Mouse (Mus musculus): ENCODE measurements around the gene Ubox5.
"Not testable (repeated sequence)": the region's sequence is repeated elsewhere in the genome, so short reads cannot be mapped to it uniquely, and the experiment has no call there.

Gene Ubox5

DNA sequence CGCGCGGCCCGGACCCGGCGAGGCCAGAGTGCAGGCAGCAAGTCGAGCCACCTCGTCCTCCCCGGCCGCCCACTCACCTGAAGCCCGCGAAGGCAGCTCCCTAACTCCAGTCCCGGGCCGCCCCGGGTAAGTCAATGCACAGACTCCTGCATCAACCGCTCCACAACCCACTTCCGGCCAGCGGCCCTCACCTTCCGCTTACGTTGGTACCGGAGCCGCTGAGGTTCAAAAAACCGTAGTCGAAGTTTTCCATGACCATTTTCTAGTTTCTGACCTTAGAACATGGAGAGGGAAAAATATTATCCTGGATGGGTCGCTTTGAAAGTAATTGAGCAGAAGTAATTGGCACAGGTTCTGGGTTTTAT lies at the start of gene Ubox5, which contains the start of gene Fastkd5:
TSS of gene Ubox5 (minus strand) at position 200 of the 365 bp plus-strand sequence.
TSS of gene Fastkd5 (minus strand) at position 189 of the 365 bp plus-strand sequence.
- peak; percentile 88 for DNase-seq (ENCODE audit: extremely low spot score, low spot score)

DNA sequence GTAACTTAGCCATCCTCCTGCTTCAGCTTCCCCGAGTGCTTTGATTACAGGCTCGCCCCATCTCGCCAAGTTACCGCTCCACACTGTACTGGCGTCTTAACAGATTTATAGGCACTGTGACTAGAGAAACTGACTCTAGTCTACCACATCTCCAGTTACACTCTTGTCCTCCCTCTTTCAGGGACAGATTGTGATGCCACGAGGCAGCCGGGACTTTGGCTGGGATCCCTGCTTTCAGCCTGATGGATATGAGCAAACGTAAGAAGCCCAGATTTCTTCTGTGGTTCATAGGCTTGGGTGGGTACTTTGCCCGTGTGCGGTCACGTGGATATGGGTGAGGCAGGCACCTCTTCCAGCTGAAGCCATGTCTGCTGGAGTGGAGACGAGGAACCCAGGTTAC lies 49.3 kb upstream of the Ubox5 start:
- DNase-seq (ENCODE audit: extremely low spot score, low spot score): no peak

- no peak for DNase-seq (ENCODE audit: extremely low spot score, low spot score)
Observed at GRCm38 (mm10) chr2:130677211-130677610, 47.4 kb upstream of the Ubox5 start.

GRCm38 (mm10) chr2:130667559-130667958 lies 37.7 kb upstream of the Ubox5 start, which contains the start of gene Itpa:
Gene Itpa (plus strand): TSS chr2:130667610.
- peak; percentile 87 for DNase-seq (ENCODE audit: extremely low spot score, low spot score)

- DNase-seq (ENCODE audit: extremely low spot score, low spot score): peak; percentile 92
Observed at GRCm38 (mm10) chr2:130664102-130664701, 34.4 kb upstream of the Ubox5 start, which contains the start of gene Ddrgk1. Gene Ddrgk1 (minus strand): TSS chr2:130664659.

DNA sequence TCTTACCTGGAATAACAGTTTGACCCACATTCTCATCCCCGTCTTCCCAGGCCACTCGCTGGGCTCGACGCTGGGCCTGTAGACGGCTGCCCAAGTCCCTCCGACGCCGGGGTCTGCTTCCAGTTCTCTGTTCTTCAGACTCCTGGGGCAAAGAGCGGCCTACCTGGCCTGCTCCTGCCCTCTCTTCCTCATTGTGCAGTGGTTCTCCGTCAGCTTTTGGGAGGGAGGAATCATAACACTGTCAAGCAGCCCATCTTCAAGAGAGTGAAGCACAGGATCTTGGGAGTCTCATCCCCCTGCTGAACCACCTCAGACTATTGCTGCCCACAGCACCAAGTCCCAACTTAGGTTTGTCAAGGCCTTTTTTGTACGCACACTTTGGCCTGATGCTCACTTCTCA lies 33.5 kb upstream of the Ubox5 start:
- DNase-seq (ENCODE audit: extremely low spot score, low spot score): no peak

DNA sequence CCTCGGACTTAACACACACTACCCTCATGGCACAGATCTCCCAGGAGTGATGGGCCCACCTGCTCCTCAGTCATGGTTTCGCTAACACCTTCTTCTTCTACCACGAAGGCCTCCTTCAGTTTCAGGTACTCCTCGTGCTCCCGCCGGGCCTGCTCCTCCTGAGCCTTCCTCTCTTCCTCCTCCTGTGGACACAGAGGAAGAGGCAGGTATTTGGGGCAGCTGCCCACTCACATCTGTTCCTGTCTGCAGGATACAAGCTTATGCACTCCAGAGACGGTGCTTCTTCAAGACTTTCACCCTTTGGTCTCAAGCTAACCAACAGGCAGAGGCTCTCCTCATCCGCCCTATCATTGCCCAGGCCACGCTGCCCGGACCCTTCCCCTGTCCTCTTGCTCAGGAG lies 28.7 kb upstream of the Ubox5 start:
- DNase-seq (ENCODE audit: extremely low spot score, low spot score): no peak

DNA sequence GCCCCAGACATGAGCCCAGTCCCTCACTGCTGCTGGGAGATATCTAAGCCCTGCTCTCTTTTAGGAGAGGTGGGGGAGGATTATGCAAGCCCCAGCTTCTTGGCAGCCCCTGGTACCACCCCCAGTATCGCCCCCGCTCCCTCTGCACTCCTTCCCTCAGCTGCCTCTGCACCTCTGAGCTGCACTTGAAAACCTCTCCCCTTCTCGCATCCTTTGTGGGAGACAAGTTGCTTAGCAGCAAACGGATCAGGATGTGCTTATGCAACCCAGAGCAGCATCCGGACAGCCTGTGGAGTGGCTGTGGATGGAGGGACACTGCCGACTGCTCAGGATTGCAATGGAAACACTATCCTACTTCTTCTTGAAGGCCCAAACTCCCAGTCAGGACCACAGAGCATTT lies 27.7 kb upstream of the Ubox5 start:
- DNase-seq (ENCODE audit: extremely low spot score, low spot score): no peak

- no peak for DNase-seq (ENCODE audit: extremely low spot score, low spot score)
Observed at GRCm38 (mm10) chr2:130656536-130656935, 26.7 kb upstream of the Ubox5 start.

DNA sequence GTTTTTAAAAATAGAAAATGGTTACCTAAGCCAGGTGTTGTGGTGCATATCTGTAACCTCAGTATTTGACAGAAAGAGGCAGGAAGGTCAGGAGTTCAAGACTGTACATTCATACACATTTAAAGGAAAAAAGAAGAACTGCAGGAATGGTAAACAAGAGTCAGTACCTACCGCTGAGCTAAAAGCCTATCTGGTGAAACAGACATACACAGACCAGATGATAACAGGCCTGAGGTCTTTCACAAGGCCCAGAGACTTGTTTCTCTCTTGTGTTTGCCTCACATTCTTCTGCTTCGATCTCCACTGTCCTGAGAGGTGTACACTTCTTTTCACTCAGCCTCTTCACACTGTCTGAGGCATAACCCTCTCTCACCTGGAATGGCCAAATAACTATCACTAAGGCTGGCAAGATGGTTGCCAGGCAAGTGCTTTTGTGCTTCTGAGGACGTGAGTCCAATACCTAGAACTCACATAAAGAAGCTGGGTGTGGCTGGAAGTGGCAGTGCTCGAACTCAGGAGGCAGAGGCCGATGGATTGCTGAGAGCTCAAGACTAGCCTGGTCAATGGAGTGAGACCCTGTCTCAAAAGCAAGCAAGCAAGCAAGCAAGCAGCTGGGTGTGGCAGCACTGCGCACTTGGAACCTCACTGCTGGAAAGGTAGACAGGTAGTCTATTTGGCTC lies 26.0 kb upstream of the Ubox5 start:
- no peak for DNase-seq (ENCODE audit: extremely low spot score, low spot score)

GRCm38 (mm10) chr2:130653760-130654159 lies 23.9 kb upstream of the Ubox5 start:
- no peak for DNase-seq (ENCODE audit: extremely low spot score, low spot score)

DNA sequence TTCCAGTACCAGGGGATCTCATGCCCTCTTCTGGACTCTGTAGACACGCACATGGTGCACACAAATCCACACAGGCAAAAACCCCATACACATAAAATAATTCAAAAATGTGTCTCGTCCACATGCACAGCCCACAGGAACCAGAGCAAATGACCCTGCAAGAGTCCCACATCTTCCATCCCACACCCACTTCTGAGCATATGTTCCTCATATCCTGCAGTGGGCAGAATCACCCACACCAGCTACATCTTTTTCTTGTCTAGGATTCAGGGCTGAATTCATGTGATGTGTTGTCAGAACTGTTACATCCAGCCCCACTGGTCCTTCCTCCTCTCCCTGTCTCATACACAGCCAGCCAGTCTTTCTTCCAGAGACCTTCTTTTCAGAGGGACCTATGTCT lies 23.5 kb upstream of the Ubox5 start:
- no peak for DNase-seq (ENCODE audit: extremely low spot score, low spot score)

DNA sequence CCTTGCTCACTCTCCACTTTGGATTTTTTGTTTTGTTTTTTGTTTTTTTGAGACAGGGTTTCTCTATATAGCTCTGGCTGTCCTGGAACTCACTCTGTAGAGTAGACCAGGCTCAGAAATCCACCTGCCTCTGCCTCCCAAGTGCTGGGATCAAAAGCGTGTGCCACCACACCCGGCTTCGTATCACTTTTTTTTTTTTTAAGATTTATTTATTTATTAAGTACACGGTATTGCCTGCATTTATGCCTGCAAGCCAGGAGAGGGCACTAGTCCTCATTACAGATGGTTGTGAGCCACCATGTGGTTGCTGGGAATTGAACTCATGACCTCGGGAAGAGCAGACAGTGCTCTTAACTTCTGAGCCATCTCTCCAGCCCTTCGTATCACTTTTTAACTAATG lies 19.2 kb upstream of the Ubox5 start:
- not testable (repeated sequence) for DNase-seq (ENCODE audit: extremely low spot score, low spot score)

- no peak for DNase-seq (ENCODE audit: extremely low spot score, low spot score)
Observed at GRCm38 (mm10) chr2:130645198-130645597, 15.4 kb upstream of the Ubox5 start.

DNA sequence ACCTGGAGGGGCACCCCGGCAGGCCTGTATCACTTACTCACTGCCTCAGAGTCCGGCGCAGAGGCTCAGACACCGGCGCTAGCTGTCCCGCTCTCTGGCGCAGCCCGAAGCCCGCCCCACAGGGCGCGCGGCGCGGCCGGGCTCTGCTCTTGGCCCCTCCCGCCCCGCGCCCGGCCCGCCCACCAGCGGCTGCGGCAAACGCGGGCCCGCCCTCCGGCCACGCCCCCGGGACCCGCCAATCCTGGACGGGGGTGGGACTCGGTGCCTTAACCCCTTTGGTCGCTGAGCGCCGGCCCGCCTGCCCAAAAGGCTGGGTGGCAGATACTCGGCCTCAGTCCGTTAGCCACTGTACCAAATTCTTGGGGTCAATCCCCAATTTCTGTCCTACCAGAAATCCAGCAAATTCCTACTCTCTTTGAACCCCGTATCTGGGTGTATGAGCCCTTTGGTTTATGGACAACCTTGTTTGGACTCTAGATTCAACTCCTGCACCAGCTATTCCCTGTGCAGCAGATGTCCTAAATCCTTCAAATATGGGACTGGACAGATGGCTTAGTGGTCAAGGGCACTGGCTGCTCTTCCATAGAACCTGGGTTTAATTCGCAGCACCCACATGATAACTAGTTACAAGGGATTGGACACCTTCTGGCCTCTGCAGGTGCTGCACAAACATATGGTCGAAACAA lies 13.0 kb upstream of the Ubox5 start, which contains the start of gene Lzts3:
TSS of gene Lzts3 (minus strand) at position 120 of the 686 bp plus-strand sequence.
- peak; percentile 93 for DNase-seq (ENCODE audit: extremely low spot score, low spot score)

GRCm38 (mm10) chr2:130642197-130642660 lies 12.4 kb upstream of the Ubox5 start:
- peak; percentile 32 for DNase-seq (ENCODE audit: extremely low spot score, low spot score)

DNA sequence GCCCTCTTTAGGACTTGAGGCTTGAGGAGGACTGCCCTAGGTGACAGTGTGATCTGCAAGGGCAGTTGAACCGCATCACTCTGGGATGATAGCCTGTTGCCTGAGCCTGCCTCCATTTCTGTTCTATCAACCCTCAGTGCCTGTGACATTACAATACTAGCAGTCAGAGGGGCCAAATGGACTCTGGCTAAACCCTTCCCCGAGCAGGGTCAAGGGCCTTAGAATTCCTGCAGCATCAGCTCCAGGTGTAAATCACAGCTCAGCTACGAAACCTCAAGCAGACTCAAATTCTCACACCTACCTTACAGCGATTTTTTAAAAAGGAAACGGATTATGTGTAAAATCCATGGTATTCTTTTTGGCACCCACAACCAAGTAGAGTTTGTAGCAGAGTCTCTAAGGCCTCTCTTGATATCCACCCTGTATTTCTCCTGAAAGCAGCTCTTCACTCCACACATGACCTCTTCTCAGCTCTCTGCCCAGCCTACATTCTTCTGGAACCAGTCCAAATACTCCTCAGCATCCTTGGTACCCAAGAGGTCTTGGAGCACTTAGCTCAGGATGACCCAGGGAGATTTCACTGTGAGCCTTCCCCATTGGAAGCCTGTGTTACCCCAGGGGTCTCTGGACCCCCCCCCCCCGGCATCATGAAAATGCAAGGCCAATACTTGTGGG lies 11.7 kb upstream of the Ubox5 start:
- DNase-seq (ENCODE audit: extremely low spot score, low spot score): no peak

GRCm38 (mm10) chr2:130639276-130639675 lies 9.4 kb upstream of the Ubox5 start:
- no peak for DNase-seq (ENCODE audit: extremely low spot score, low spot score)

DNA sequence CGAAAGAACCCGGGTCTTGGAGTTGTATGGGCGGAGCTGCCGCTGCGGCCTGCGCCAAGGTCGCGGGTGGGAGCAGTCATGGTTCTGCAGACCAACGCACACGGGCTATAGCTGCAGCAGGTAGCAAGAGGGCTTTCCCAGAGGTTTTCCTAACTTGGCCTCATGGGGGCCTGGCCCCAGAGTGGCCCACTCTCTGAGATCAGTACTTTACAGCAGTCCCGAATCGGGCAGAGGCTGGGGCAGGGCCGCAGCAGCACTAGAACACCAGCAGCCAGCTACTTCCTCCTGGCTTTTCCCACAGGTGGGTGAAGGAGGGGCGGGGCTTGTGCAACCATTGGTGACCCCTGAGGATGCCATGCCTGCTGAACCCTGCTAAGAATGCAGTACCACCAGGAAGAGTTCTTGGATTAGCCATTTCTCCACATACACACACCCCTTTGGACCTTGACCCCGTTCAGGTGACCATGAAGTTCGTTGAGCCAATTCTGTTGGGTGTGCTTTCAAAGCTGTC lies 8.3 kb upstream of the Ubox5 start:
- DNase-seq (ENCODE audit: extremely low spot score, low spot score): no peak

DNA sequence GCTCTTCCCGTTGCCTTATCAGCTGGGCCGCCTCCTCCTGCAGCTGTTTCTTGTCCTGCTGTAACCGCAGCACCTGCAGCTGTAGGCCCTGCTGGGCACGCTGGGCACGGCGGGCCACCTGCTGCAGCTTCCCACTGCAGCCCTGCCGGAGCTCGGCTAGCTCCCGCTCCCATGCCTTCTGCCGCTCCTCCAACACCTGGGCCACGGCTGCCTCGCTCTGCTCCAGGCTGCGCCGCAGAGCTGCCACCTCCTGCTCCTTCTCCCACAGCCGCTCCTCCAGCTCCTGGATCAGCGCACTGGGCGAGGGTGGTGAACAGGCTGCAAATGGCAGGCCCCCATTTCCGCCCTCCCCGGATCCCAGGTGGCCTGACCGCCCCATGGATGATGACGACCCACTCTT lies 6.0 kb upstream of the Ubox5 start:
- DNase-seq (ENCODE audit: extremely low spot score, low spot score): peak; percentile 30

- peak; percentile 74 for DNase-seq (ENCODE audit: extremely low spot score, low spot score)
Observed at GRCm38 (mm10) chr2:130634739-130635411, 5.0 kb upstream of the Ubox5 start.

Data from neural tube, embryonic 10.5 days (tissue).